8 mouse cellular contexts compared by ENCODE assay signal in genomic region chr9:65587270-65587572, GRCm38 (mm10). TPM values are rescaled to one million over a fixed set of nuclear protein-coding genes. Genes with fewer than 3 reads are reported as not detected.
A peak's percentile ranks its signal among the peaks of the same experiment; 100 is the strongest.
DNase-seq lines count a peak whose midpoint lies in the region; ATAC-seq and TF ChIP-seq lines count a peak whose summit lies in the region.

No protein-coding gene starts in this region.

- TF ChIP-seq EP300 in liver, embryonic 14.5 days (IDR thresholded peaks at IDR 0.05; ENCODE audit: low read depth): no peak
- TF ChIP-seq EP300 in stomach, postnatal 0 days (optimal IDR thresholded peaks at IDR 0.05): no peak

- H3K4me1 ChIP-seq in testis, adult 2 months (ENCODE audit: control insufficient read depth, insufficient read depth, low read length): peaks cover 19% of the 10 kb centered on the region
- peaks cover 14 to 17% of the 10 kb centered on the region in 2 experiments for H3K4me1 ChIP-seq in liver, embryonic 14.5 days (replicated peaks; ENCODE audit: control insufficient read depth in 2 of 2, insufficient read depth in 2 of 2, low read length in 1 of 2)
- peaks cover 6% of the 10 kb centered on the region; the same call in 1 of the 2 replicates for H3K4me1 ChIP-seq in stomach, postnatal 0 days (replicated peaks; ENCODE audit: control insufficient read depth, insufficient read depth)

- no peaks in the 10 kb centered on the region for H3K9me3 ChIP-seq in liver, embryonic 14.5 days (ENCODE audit: control insufficient read depth, low read length)
- no peaks in the 10 kb centered on the region for H3K9me3 ChIP-seq in stomach, postnatal 0 days (ENCODE audit: control insufficient read depth, low read length)

- TF ChIP-seq CTCF in testis, adult 2 months (IDR thresholded peaks at IDR 0.05; ENCODE audit: control insufficient read depth, insufficient read depth, insufficient replicate concordance, low read depth, low read length): no peak
- no peak for TF ChIP-seq CTCF in liver, embryonic 14.5 days (IDR thresholded peaks at IDR 0.05; ENCODE audit: low read depth)
- no peak for TF ChIP-seq CTCF in stomach, postnatal 0 days (IDR thresholded peaks at IDR 0.05; ENCODE audit: low read depth)

- ATAC-seq in liver, embryonic 14.5 days (ENCODE audit: insufficient read depth): peak; percentile 9; the same call in 1 of the 2 replicates
- no peak for ATAC-seq in stomach, postnatal 0 days (ENCODE audit: low FRiP score, low TSS enrichment)

- H3K4me3 ChIP-seq in testis, adult 2 months (ENCODE audit: control insufficient read depth, low read depth, low read length): peak overlapping the region; percentile 77
- peak overlapping the region; percentile 82 to 98 for H3K4me3 ChIP-seq in liver, embryonic 14.5 days (ENCODE audit: insufficient read depth in 1 of 2, low read depth in 2 of 2, low read length in 2 of 2)
- peak overlapping the region; percentile 49 for H3K4me3 ChIP-seq in stomach, postnatal 0 days (ENCODE audit: low read depth, low read length)

- no peaks in the 10 kb centered on the region for H3K36me3 ChIP-seq in testis, adult 2 months (ENCODE audit: control insufficient read depth, insufficient read depth, low read length)
- H3K36me3 ChIP-seq in liver, embryonic 14.5 days (replicated peaks; ENCODE audit: control insufficient read depth, insufficient read depth, low read depth): peaks cover 28% of the 10 kb centered on the region
- no peaks in the 10 kb centered on the region for H3K36me3 ChIP-seq in stomach, postnatal 0 days (ENCODE audit: control insufficient read depth, insufficient read depth, low read length)

- peak; percentile 17 for DNase-seq in embryo, embryonic 10 days (ENCODE audit: low spot score)
- no peak for DNase-seq in embryo, embryonic 10.5 days (ENCODE audit: low spot score)
- DNase-seq in testis, postnatal 10 days (ENCODE audit: low spot score): no peak
- no peak for DNase-seq in liver, embryonic 14.5 days (ENCODE audit: low read depth in 3 of 3, low spot score in 3 of 3)
- DNase-seq in stomach, postnatal 0 days (ENCODE audit: low spot score): no peak
- no peak for DNase-seq in frontal cortex, postnatal 36 days (ENCODE audit: low spot score in 2 of 2)
- DNase-seq in retina, postnatal 1 day: no peak

- no peak overlapping the region for H3K27ac ChIP-seq in testis, adult 2 months (ENCODE audit: control insufficient read depth, insufficient read depth, low read depth, low read length)
- H3K27ac ChIP-seq in liver, embryonic 14.5 days: peak overlapping the region; percentile 84
- no peak overlapping the region for H3K27ac ChIP-seq in stomach, postnatal 0 days (replicated peaks)

- peak overlapping the region; percentile 89 for H3K9ac ChIP-seq in liver, embryonic 14.5 days (replicated peaks)
- peak overlapping the region; percentile 28 for H3K9ac ChIP-seq in stomach, postnatal 0 days (ENCODE audit: low read length)

- TF ChIP-seq POLR2A in testis, adult 2 months (IDR thresholded peaks at IDR 0.05; ENCODE audit: control insufficient read depth, low read depth, low read length): no peak

- no peaks in the 10 kb centered on the region for H3K27me3 ChIP-seq in testis, adult 2 months (ENCODE audit: control insufficient read depth, insufficient read depth, low read length)
- no peaks in the 10 kb centered on the region for H3K27me3 ChIP-seq in liver, embryonic 14.5 days (ENCODE audit: control insufficient read depth, insufficient read depth, low read length)
- H3K27me3 ChIP-seq in stomach, postnatal 0 days (ENCODE audit: control insufficient read depth, insufficient read depth, low read length): no peaks in the 10 kb centered on the region

- 0% methylated on average over 6 of the region's 6 CpGs for WGBS in liver, embryonic 14.5 days (ENCODE audit: insufficient replicate concordance)
- WGBS in stomach, postnatal 0 days: under 1% methylated on average over 6 of the region's 6 CpGs

- H3K4me2 ChIP-seq in liver, embryonic 14.5 days (ENCODE audit: low read depth): peak overlapping the region; percentile 88
- H3K4me2 ChIP-seq in stomach, postnatal 0 days (replicated peaks; ENCODE audit: low read depth): peak overlapping the region; percentile 97

RNA-seq across cellular contexts. Expression of gene Pif1, which starts 0.3 kb away (rescaled TPM):
- polyA plus RNA-seq in testis, adult 2 months (2012; rRNA removed): 0.40 and 0.79 TPM in 2 replicates
- polyA plus RNA-seq in liver, embryonic 14.5 days (2012; rRNA removed): 10.8 and 11.9 TPM in 2 replicates
- 6.8 and 7.7 TPM in 2 replicates for polyA plus RNA-seq in liver, embryonic 14.5 days (2014; fragmentation: Nextera tagmentation; extraction: Ambion mirVana)
- 2.1 and 2.4 TPM in 2 replicates for polyA plus RNA-seq in stomach, postnatal 0 days (2015; fragmentation: Nextera tagmentation; extraction: Ambion mirVana)

RNA-seq across cellular contexts. Expression of gene Plekho2, which starts 7.4 kb away (rescaled TPM):
- 67.0 and 72.5 TPM in 2 replicates for polyA plus RNA-seq in testis, adult 2 months (2012; rRNA removed)
- 15.5 and 15.7 TPM in 2 replicates for polyA plus RNA-seq in liver, embryonic 14.5 days (2012; rRNA removed)
- 21.5 and 24.2 TPM in 2 replicates for polyA plus RNA-seq in liver, embryonic 14.5 days (2014; fragmentation: Nextera tagmentation; extraction: Ambion mirVana)
- polyA plus RNA-seq in stomach, postnatal 0 days (2015; fragmentation: Nextera tagmentation; extraction: Ambion mirVana): 9.6 and 10.6 TPM in 2 replicates

RNA-seq across cellular contexts. Expression of gene Rbpms2, which starts 42.2 kb away (rescaled TPM):
- 11.5 and 14.1 TPM in 2 replicates for polyA plus RNA-seq in testis, adult 2 months (2012; rRNA removed)
- 8.9 and 11.6 TPM in 2 replicates for polyA plus RNA-seq in liver, embryonic 14.5 days (2012; rRNA removed)
- 11.9 and 13.9 TPM in 2 replicates for polyA plus RNA-seq in liver, embryonic 14.5 days (2014; fragmentation: Nextera tagmentation; extraction: Ambion mirVana)
- 18.1 and 19.9 TPM in 2 replicates for polyA plus RNA-seq in stomach, postnatal 0 days (2015; fragmentation: Nextera tagmentation; extraction: Ambion mirVana)
